Mouse (Mus musculus) forebrain, postnatal 0 days (tissue): Measurements from ENCODE around the gene Btg1. TPM values are rescaled to one million over a fixed set of nuclear protein-coding genes. Genes with fewer than 3 reads are reported as not detected.

ENCODE experiments used
- ATAC-seq: fragments of 200-750 bp; cut with Nextera tagmentation; 2 replicates; pipeline ENCODE4 v1.8.0; 2017; ENCODE audit warnings: mild to moderate bottlenecking, moderate library complexity
- DNase-seq: peaks from one replicate; pipeline ENCODE4 v3.0.0-alpha.2; 2015
- H3K27ac ChIP-seq: fragments of 300-500 bp; sonication (generic); 2 replicates; pipeline ENCODE4 v1.5.1; 2014; ENCODE audit warnings: low read depth, mild to moderate bottlenecking, antibody characterized with exemption, low read length, moderate library complexity, mixed read lengths
- H3K27me3 ChIP-seq: fragments of 300-500 bp; sonication (generic); 2 replicates; pipeline ENCODE4 v1.6.1; 2014; ENCODE audit warnings: mild to moderate bottlenecking, low read length, mixed read lengths; ENCODE audit not compliant: insufficient read depth
- H3K36me3 ChIP-seq: fragments of 300-500 bp; sonication (generic); 2 replicates; pipeline ENCODE4 v1.6.1; 2014; ENCODE audit warnings: mild to moderate bottlenecking, moderate library complexity; ENCODE audit not compliant: insufficient read depth
- H3K4me1 ChIP-seq: fragments of 300-500 bp; sonication (generic); 2 replicates; pipeline ENCODE4 v1.6.1; 2014; ENCODE audit warnings: antibody characterized with exemption; ENCODE audit not compliant: insufficient read depth
- H3K4me2 ChIP-seq: fragments of 300-500 bp; sonication (generic); 2 replicates; pipeline ENCODE4 v1.6.1; 2014; ENCODE audit warnings: low read depth, mild to moderate bottlenecking, moderate library complexity
- H3K4me3 ChIP-seq: fragments of 300-500 bp; sonication (generic); 2 replicates; pipeline ENCODE4 v1.5.1; 2014; ENCODE audit warnings: low read depth, low read length, mixed read lengths
- H3K9ac ChIP-seq: fragments of 300-500 bp; sonication (generic); 2 replicates; pipeline ENCODE4 v1.6.1; 2014; ENCODE audit warnings: mild to moderate bottlenecking
- H3K9me3 ChIP-seq: fragments of 300-500 bp; sonication (generic); 2 replicates; pipeline ENCODE4 v1.6.1; 2016; ENCODE audit warnings: low read length
- CTCF ChIP-seq: sonication (generic); IDR thresholded peaks from 2 replicates; pipeline ENCODE4 v1.5.1; 2016; ENCODE audit warnings: antibody characterized with exemption, control low read depth, low read depth
- WGBS: fragments of 180-500 bp; shearing (Covaris S2); extraction: QIAGEN DNeasy Blood & Tissue Kit; methylation state at CpG from one replicate; pipeline ENCODE4 v1.1.7; 2014; 5-methylcytosine and 5-hydroxymethylcytosine counted together
- polyA plus RNA-seq: library from polyadenylated mRNA; unstranded; fragments of >200 nt; fragmentation: Nextera tagmentation; extraction: Ambion mirVana; gene quantifications from 2 replicates; pipeline ENCODE4 v1.2.1, GENCODE M21; 2015
- total RNA-seq: library from RNA; depleted of rRNA; stranded (reverse); fragments of >200 nt; gene quantifications from 2 replicates; pipeline ENCODE4 v1.2.3, GENCODE M21; 2014

Btg1 gene
- total and polyA plus RNA-seq, 2 experiments from 2014 or later, result 28.1 to 28.7 TPM

- Histone ChIP-seq H3K4me1 (peaks cover 10% of the 10 kb centered on the region), H3K9me3 (no peaks in the 10 kb centered on the region), H3K27me3 (no peaks in the 10 kb centered on the region), H3K4me2 (no peak overlapping the region), H3K4me3 (no peak overlapping the region), H3K36me3 (no peaks in the 10 kb centered on the region), H3K9ac (no peak overlapping the region), H3K27ac (no peak overlapping the region)
- no peak for TF ChIP-seq CTCF
- ATAC-seq (no peak), DNase-seq (no peak)
- WGBS, result 67% methylated on average over 6 of the region's 6 CpGs
Observed at GRCm38 (mm10) chr10:96642751-96643150, 25.9 kb downstream of the Btg1 start.

- no peaks in the 10 kb centered on the region for H3K9me3 ChIP-seq
- no peak overlapping the region for H3K4me3 ChIP-seq
- 94% methylated on average over 1 of the region's 1 CpGs for WGBS
- DNase-seq, result no peak
- no peak for TF ChIP-seq CTCF
- H3K27ac ChIP-seq, result no peak overlapping the region
- no peaks in the 10 kb centered on the region for H3K27me3 ChIP-seq
- H3K9ac ChIP-seq, result no peak overlapping the region
- no peak overlapping the region for H3K4me2 ChIP-seq
- H3K4me1 ChIP-seq, result peaks cover 10% of the 10 kb centered on the region
- no peaks in the 10 kb centered on the region for H3K36me3 ChIP-seq
- no peak for ATAC-seq
Observed at GRCm38 (mm10) chr10:96645183-96645582, 28.4 kb downstream of the Btg1 start.

GRCm38 (mm10) chr10:96646024-96646866 is 29.4 kb downstream of the Btg1 start:
- WGBS, result 8% methylated on average over 13 of the region's 13 CpGs

GRCm38 (mm10) chr10:96646867-96647462 is 30.2 kb downstream of the Btg1 start:
- Histone ChIP-seq H3K4me1 (peaks cover 10% of the 10 kb centered on the region), H3K27ac (peak overlapping the region; percentile 45; the same call in 1 of the 2 replicates), H3K4me2 (peak overlapping the region; percentile 29), H3K36me3 (no peaks in the 10 kb centered on the region), H3K9me3 (no peaks in the 10 kb centered on the region), H3K4me3 (no peak overlapping the region; the same call in 1 of the 2 replicates), H3K27me3 (no peaks in the 10 kb centered on the region), H3K9ac (no peak overlapping the region)
- no peak for TF ChIP-seq CTCF
- peak; percentile 36; the same call in 1 of the 2 replicates for ATAC-seq
- DNase-seq, result no peak
- WGBS, result 29% methylated on average over 5 of the region's 5 CpGs

More at GRCm38 (mm10) chr10:96646024-96646866, 29.4 kb downstream of the Btg1 start:
- no peaks in the 10 kb centered on the region for H3K27me3 ChIP-seq
- H3K36me3 ChIP-seq, result no peaks in the 10 kb centered on the region
- ATAC-seq, result peak; percentile 95
- no peaks in the 10 kb centered on the region for H3K9me3 ChIP-seq
- peak; percentile 73 for DNase-seq
- H3K4me3 ChIP-seq, result no peak overlapping the region; the same call in 1 of the 2 replicates
- peaks cover 10% of the 10 kb centered on the region for H3K4me1 ChIP-seq
- peak overlapping the region; percentile 45; the same call in 1 of the 2 replicates for H3K27ac ChIP-seq
- no peak overlapping the region for H3K9ac ChIP-seq
- peak overlapping the region; percentile 29 for H3K4me2 ChIP-seq
- no peak for TF ChIP-seq CTCF

GRCm38 (mm10) chr10:96648161-96648561 is 31.4 kb downstream of the Btg1 start:
- Histone ChIP-seq H3K27me3 (no peaks in the 10 kb centered on the region), H3K27ac (no peak overlapping the region), H3K4me3 (no peak overlapping the region), H3K4me2 (no peak overlapping the region), H3K9ac (no peak overlapping the region), H3K36me3 (no peaks in the 10 kb centered on the region), H3K4me1 (peaks cover 10% of the 10 kb centered on the region), H3K9me3 (no peaks in the 10 kb centered on the region)
- 52% methylated on average over 3 of the region's 3 CpGs for WGBS
- ATAC-seq (no peak), DNase-seq (no peak)
- TF ChIP-seq CTCF, result no peak

- H3K4me2 ChIP-seq, result no peak overlapping the region
- H3K4me3 ChIP-seq, result no peak overlapping the region
- no peak overlapping the region for H3K27ac ChIP-seq
- no peak for DNase-seq
- H3K9ac ChIP-seq, result no peak overlapping the region
- no peaks in the 10 kb centered on the region for H3K9me3 ChIP-seq
- ATAC-seq, result no peak
- 94% methylated on average over 3 of the region's 3 CpGs for WGBS
- H3K4me1 ChIP-seq, result peaks cover 10% of the 10 kb centered on the region
- TF ChIP-seq CTCF, result no peak
- H3K27me3 ChIP-seq, result no peaks in the 10 kb centered on the region
- no peaks in the 10 kb centered on the region for H3K36me3 ChIP-seq
Observed at GRCm38 (mm10) chr10:96649524-96649923, 32.7 kb downstream of the Btg1 start.

GRCm38 (mm10) chr10:96652372-96652771 is 35.6 kb downstream of the Btg1 start:
- H3K9me3 ChIP-seq, result no peaks in the 10 kb centered on the region
- H3K4me3 ChIP-seq, result no peak overlapping the region
- no peak overlapping the region for H3K27ac ChIP-seq
- no peaks in the 10 kb centered on the region for H3K27me3 ChIP-seq
- H3K9ac ChIP-seq, result no peak overlapping the region
- 59% methylated on average over 2 of the region's 2 CpGs for WGBS
- ATAC-seq (no peak), DNase-seq (no peak)
- H3K36me3 ChIP-seq, result no peaks in the 10 kb centered on the region
- no peak for TF ChIP-seq CTCF
- H3K4me2 ChIP-seq, result no peak overlapping the region
- H3K4me1 ChIP-seq, result no peaks in the 10 kb centered on the region
